Mouse (Mus musculus): Measurements from ENCODE around the gene Fam102b.
A peak's percentile ranks its signal among the peaks of the same experiment; 100 is the strongest.

Fam102b gene

GRCm38 (mm10) chr3:109010489-109011260, 16.7 kb downstream of the Fam102b start:
- no peak for DNase-seq

- DNase-seq: no peak
These were observed 19.2 kb downstream of the Fam102b start for GRCm38 (mm10) chr3:109008180-109008579.

GRCm38 (mm10) chr3:109005777-109006176, 21.6 kb downstream of the Fam102b start:
- DNase-seq: no peak

GRCm38 (mm10) chr3:108999173-108999572, 28.2 kb downstream of the Fam102b start:
- DNase-seq: no peak

- no peak for DNase-seq
These were observed 29.6 kb downstream of the Fam102b start for GRCm38 (mm10) chr3:108997762-108998161.

GRCm38 (mm10) chr3:108997284-108997683, 30.1 kb downstream of the Fam102b start:
- no peak for DNase-seq

GRCm38 (mm10) chr3:108995379-108995778, 32.0 kb downstream of the Fam102b start:
- DNase-seq: no peak

- no peak for DNase-seq
These were observed 32.9 kb downstream of the Fam102b start for GRCm38 (mm10) chr3:108994477-108994876.

GRCm38 (mm10) chr3:108989971-108990548, 37.3 kb downstream of the Fam102b start:
- no peak for DNase-seq

- DNase-seq: no peak
These were observed 40.3 kb downstream of the Fam102b start for GRCm38 (mm10) chr3:108987009-108987659.

- DNase-seq: no peak
These were observed 40.9 kb downstream of the Fam102b start for GRCm38 (mm10) chr3:108986534-108986933.

- DNase-seq: no peak
These were observed 43.4 kb downstream of the Fam102b start for GRCm38 (mm10) chr3:108983989-108984388.

- DNase-seq: no peak
These were observed 45.5 kb downstream of the Fam102b start for GRCm38 (mm10) chr3:108981946-108982345.

- no peak for DNase-seq
These were observed 49.9 kb downstream of the Fam102b start for GRCm38 (mm10) chr3:108977340-108978030.

- peak; percentile 41 for DNase-seq
These were observed 52.4 kb downstream of the Fam102b start for GRCm38 (mm10) chr3:108974920-108975485.

GRCm38 (mm10) chr3:108973980-108974660, 53.3 kb downstream of the Fam102b start:
- DNase-seq: no peak

GRCm38 (mm10) chr3:108966051-108966450, 61.4 kb downstream of the Fam102b start:
- DNase-seq: no peak

GRCm38 (mm10) chr3:108964361-108965044, 62.9 kb downstream of the Fam102b start:
- DNase-seq: peak; percentile 32

- DNase-seq: no peak
These were observed 63.6 kb downstream of the Fam102b start for GRCm38 (mm10) chr3:108963776-108964175.

GRCm38 (mm10) chr3:108963278-108963677, 64.1 kb downstream of the Fam102b start:
- no peak for DNase-seq

GRCm38 (mm10) chr3:108961655-108962054, 65.8 kb downstream of the Fam102b start:
- no peak for DNase-seq

- DNase-seq: peak; percentile 27
These were observed 66.2 kb downstream of the Fam102b start for GRCm38 (mm10) chr3:108961226-108961625.
